ENCODE assay signal across 22 mouse cellular contexts in genomic region chr5:118205852-118206251, GRCm38 (mm10). TPM values are rescaled to one million over a fixed set of nuclear protein-coding genes. Genes with fewer than 3 reads are reported as not detected.
"Had no signal": no experiment of that assay in that cellular context is flagged by ENCODE, and none has a peak within 500 bp of the region (broad histone marks: within the 10 kb centered on the region; RNA-seq: fewer than 3 reads in every experiment).

No protein-coding gene starts in this region.

- H3K9me3 ChIP-seq: liver, embryonic 13.5 days; midbrain, embryonic 13.5 days; neural tube, embryonic 12.5 days; stomach, embryonic 15.5 days had no signal

- H3K36me3 ChIP-seq: liver, embryonic 13.5 days; stomach, embryonic 15.5 days had no signal

- H3K4me2 ChIP-seq: liver, embryonic 13.5 days; midbrain, embryonic 13.5 days; neural tube, embryonic 12.5 days; stomach, embryonic 15.5 days had no signal

- DNase-seq: kidney, adult 2 months; kidney, postnatal 25 days; layer of hippocampus, adult 9-11 months; liver, embryonic 13.5 days; lung, adult 2 months; lung, postnatal 14 days; lung, postnatal 4 days; retina, postnatal 1 day; right cerebral cortex, postnatal 25 days; spleen, adult 18-20 months; thymus, postnatal 25 days had no signal

- ATAC-seq: midbrain, embryonic 13.5 days had no signal

- H3K27ac ChIP-seq: kidney, postnatal 0 days; layer of hippocampus, adult 2 months; liver, embryonic 13.5 days; midbrain, embryonic 13.5 days; neural tube, embryonic 12.5 days; stomach, embryonic 15.5 days had no signal

- H3K4me1 ChIP-seq: liver, embryonic 13.5 days; stomach, embryonic 15.5 days had no signal

- H3K27me3 ChIP-seq: liver, embryonic 13.5 days; midbrain, embryonic 13.5 days; neural tube, embryonic 12.5 days; stomach, embryonic 15.5 days had no signal

- H3K9ac ChIP-seq: liver, embryonic 13.5 days; midbrain, embryonic 13.5 days; neural tube, embryonic 12.5 days; stomach, embryonic 15.5 days had no signal

- H3K4me3 ChIP-seq: layer of hippocampus, adult 2 months; liver, embryonic 13.5 days; midbrain, embryonic 13.5 days; neural tube, embryonic 12.5 days; stomach, embryonic 15.5 days had no signal

RNA-seq across cellular contexts. Expression of gene Rnft2, which starts 39.1 kb away (rescaled TPM):
- total RNA-seq: megakaryocyte-erythroid progenitor cell, adult 5-6 weeks had no signal

RNA-seq across cellular contexts. Expression of gene Hrk, which starts 41.4 kb away (rescaled TPM):
- total RNA-seq: megakaryocyte progenitor cell, adult 5-6 weeks; megakaryocyte-erythroid progenitor cell, adult 5-6 weeks; neutrophil, adult 5-6 weeks had no signal
- polyA plus RNA-seq: large intestine, adult 2 months; limb, embryonic 11.5 days; liver, embryonic 16.5 days; lung, adult 2 months had no signal
